Mouse (Mus musculus) G1E (cell line): ENCODE measurements around the gene Klk1b9.

Experiments used
- CTCF ChIP-seq: IDR thresholded peaks from 2 replicates; pipeline ENCODE4 v1.5.1; 2012; ENCODE audit warnings: low read depth, low read length, inconsistent platforms, mixed read lengths
- GATA1 ChIP-seq: IDR thresholded peaks from 2 replicates; pipeline ENCODE4 v1.6.1; 2012; ENCODE audit warnings: borderline replicate concordance, low read length, inconsistent platforms, mixed read lengths
- POLR2AphosphoS5 ChIP-seq: IDR thresholded peaks from 2 replicates; pipeline ENCODE4 v1.6.1; 2012; ENCODE audit warnings: low read depth, low read length, inconsistent platforms; ENCODE audit not compliant: insufficient replicate concordance
- TAL1 ChIP-seq: conservative IDR thresholded peaks from 2 replicates; pipeline ENCODE4 v1.6.1; 2012; ENCODE audit warnings: low read depth, low read length, inconsistent platforms, mixed read lengths

GRCm38 (mm10) chr7:43934747-43935146 lies 41.1 kb upstream of the Klk1b9 start:
- TF ChIP-seq CTCF (no peak), TAL1 (no peak), GATA1 (no peak), POLR2AphosphoS5 (no peak)
